Mouse (Mus musculus) embryonic facial prominence, embryonic 15.5 days (tissue): Measurements from ENCODE around the gene Shoc2. TPM values are rescaled to one million over a fixed set of nuclear protein-coding genes. Genes with fewer than 3 reads are reported as not detected.
A peak's percentile ranks its signal among the peaks of the same experiment; 100 is the strongest.
"Not testable (repeated sequence)": the region's sequence is repeated elsewhere in the genome, so short reads cannot be mapped to it uniquely, and the experiment has no call there.

ENCODE experiments used
- ATAC-seq: fragments of 200-750 bp; cut with Nextera tagmentation; 2 replicates; pipeline ENCODE4 v1.8.0; 2017; ENCODE audit warnings: low read depth, moderate TSS enrichment; ENCODE audit not compliant: insufficient number of reproducible peaks, low FRiP score, low TSS enrichment
- H3K27ac ChIP-seq: fragments of 300-500 bp; sonication (generic); replicated peaks from 2 replicates; pipeline ENCODE4 v1.5.1; 2015; ENCODE audit warnings: mild to moderate bottlenecking, inconsistent platforms
- H3K27me3 ChIP-seq: fragments of 300-500 bp; sonication (generic); 2 replicates; pipeline ENCODE4 v1.6.1; 2015; ENCODE audit warnings: inconsistent platforms
- H3K36me3 ChIP-seq: fragments of 300-500 bp; sonication (generic); 2 replicates; pipeline ENCODE4 v1.6.1; 2015; ENCODE audit warnings: mild to moderate bottlenecking, inconsistent platforms
- H3K4me1 ChIP-seq: fragments of 300-500 bp; sonication (generic); 2 replicates; pipeline ENCODE4 v1.6.1; 2015; ENCODE audit warnings: inconsistent platforms
- H3K4me2 ChIP-seq: fragments of 300-500 bp; sonication (generic); replicated peaks from 2 replicates; pipeline ENCODE4 v1.6.1; 2015; ENCODE audit warnings: mild to moderate bottlenecking, inconsistent platforms
- H3K4me3 ChIP-seq: fragments of 300-500 bp; sonication (generic); replicated peaks from 2 replicates; pipeline ENCODE4 v1.5.1; 2015; ENCODE audit warnings: mild to moderate bottlenecking, inconsistent platforms
- H3K9ac ChIP-seq: fragments of 300-500 bp; sonication (generic); 2 replicates; pipeline ENCODE4 v1.6.1; 2015; ENCODE audit warnings: inconsistent platforms
- H3K9me3 ChIP-seq: fragments of 300-500 bp; sonication (generic); replicated peaks from 2 replicates; pipeline ENCODE4 v1.6.1; 2016; ENCODE audit warnings: inconsistent platforms
- WGBS: fragments of 180-500 bp; shearing (Covaris S2); methylation state at CpG from one replicate; pipeline ENCODE4 v1.1.7; 2015; 5-methylcytosine and 5-hydroxymethylcytosine counted together
- polyA plus RNA-seq: library from polyadenylated mRNA; unstranded; fragments of >200 nt; fragmentation: Nextera tagmentation; extraction: Ambion mirVana; gene quantifications from 2 replicates; pipeline ENCODE4 v1.2.1, GENCODE M21; 2015

Shoc2 gene
- polyA plus RNA-seq, 1 experiment from 2014 or later = 48.0 TPM

DNA sequence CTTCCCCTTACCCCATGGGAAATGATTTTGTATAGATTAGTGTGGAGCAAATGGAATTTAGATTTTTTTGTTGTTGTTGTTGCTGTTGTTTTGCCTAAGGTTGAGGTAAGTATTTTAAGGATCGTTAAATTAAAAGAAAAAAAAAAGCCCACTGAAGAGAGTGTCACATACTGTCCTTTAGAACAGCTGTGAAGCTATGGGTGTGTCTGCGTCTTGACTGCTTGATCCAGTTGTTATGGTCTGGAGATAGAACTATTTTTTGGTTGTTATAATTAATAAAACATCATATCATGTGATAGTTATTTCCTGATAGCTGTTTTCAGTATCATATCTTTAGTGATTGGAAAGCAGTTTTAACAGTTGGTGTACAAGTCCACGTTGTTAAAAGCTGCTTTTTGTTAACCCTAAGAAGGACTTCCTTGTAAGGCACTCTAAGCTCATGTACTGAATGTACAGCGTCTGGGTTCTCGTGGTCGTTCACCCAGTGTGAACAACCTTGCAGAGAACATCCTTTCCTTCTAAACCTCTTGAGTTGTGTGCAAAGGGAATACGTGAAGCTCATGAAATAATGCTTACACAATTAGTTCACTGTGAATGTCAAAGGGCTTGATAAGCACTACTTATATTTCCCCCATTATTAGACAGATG, 39.1 kb upstream of the Shoc2 start:
- 44% methylated on average over 7 of the region's 7 CpGs for whole genome bisulfite sequencing
- Histone ChIP-seq H3K9me3 (no peaks in the 10 kb centered on the region), H3K27me3 (no peaks in the 10 kb centered on the region), H3K36me3 (peaks cover 8% of the 10 kb centered on the region), H3K4me1 (peaks cover 23% of the 10 kb centered on the region), H3K4me3 (peak overlapping the region; percentile 98), H3K27ac (no peak overlapping the region), H3K9ac (no peak overlapping the region), H3K4me2 (peak overlapping the region; percentile 79)
- ATAC-seq = no peak

DNA sequence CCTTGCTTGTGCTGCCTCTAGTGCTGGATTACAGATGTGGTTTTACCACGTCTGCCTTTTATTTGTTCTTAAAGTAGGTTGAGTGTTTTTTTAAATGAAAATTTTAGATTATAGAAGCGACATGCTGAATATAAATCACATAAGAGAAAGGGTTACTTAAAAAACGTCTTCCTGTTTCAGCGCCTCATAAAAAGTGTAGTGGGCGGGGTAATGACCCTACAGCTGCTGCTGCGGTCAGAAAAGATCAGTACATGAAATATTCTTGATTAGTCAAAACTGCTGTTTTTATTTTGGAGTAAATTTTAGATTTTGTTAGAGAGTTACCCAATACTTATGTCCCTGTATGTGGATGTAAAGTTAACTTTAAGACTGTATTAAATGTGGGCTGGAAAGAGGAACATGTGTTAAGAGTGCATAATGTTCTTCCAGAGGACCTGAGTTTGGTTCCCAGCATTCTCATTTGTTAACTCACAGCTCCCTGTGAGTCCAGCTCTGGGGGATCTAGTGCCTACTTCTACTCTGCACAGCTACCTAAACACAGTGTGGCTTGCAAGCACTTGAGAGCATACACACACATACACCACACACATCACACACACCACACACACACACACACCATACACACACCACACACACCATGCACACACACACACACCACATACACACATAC, 37.9 kb upstream of the Shoc2 start:
- H3K4me3 ChIP-seq = peak overlapping the region; percentile 98; the same call in 1 of the 2 replicates
- H3K9ac ChIP-seq = no peak overlapping the region
- H3K36me3 ChIP-seq = peaks cover 11% of the 10 kb centered on the region
- no peaks in the 10 kb centered on the region for H3K27me3 ChIP-seq
- no peak for ATAC-seq
- no peak overlapping the region for H3K27ac ChIP-seq
- H3K9me3 ChIP-seq = no peaks in the 10 kb centered on the region
- H3K4me2 ChIP-seq = peak overlapping the region; percentile 79
- WGBS = 39% methylated on average over 6 of the region's 6 CpGs
- H3K4me1 ChIP-seq = peaks cover 16% of the 10 kb centered on the region

DNA sequence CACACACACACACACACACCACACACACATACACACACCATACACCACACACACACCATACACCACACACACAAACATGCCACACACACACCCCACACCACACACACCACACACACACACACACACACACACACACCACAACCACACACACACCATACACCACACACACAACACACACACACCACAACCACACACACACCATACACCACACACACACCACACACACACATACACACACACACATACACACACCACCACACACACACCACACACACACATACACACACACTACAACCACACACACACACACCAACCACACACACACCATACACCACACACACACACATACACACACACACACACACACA, 37.4 kb upstream of the Shoc2 start:
- H3K9me3 ChIP-seq, H3K27me3 ChIP-seq, H3K9ac ChIP-seq, H3K27ac ChIP-seq, H3K4me2 ChIP-seq, ATAC-seq, H3K4me3 ChIP-seq: not testable (repeated sequence)
- Histone ChIP-seq H3K4me1 (peaks cover 16% of the 10 kb centered on the region), H3K36me3 (peaks cover 15% of the 10 kb centered on the region)

GRCm38 (mm10) chr19:53914950-53915349, 29.2 kb upstream of the Shoc2 start:
- no peaks in the 10 kb centered on the region for H3K9me3 ChIP-seq
- H3K4me1 ChIP-seq = no peaks in the 10 kb centered on the region
- H3K4me2 ChIP-seq = no peak overlapping the region
- no peaks in the 10 kb centered on the region for H3K27me3 ChIP-seq
- no peak overlapping the region for H3K9ac ChIP-seq
- WGBS = 91% methylated on average over 4 of the region's 4 CpGs
- H3K36me3 ChIP-seq = peaks cover 78% of the 10 kb centered on the region
- ATAC-seq = no peak
- H3K27ac ChIP-seq = no peak overlapping the region
- H3K4me3 ChIP-seq = no peak overlapping the region

- no peak overlapping the region for H3K27ac ChIP-seq
- ATAC-seq = no peak
- no peaks in the 10 kb centered on the region for H3K9me3 ChIP-seq
- H3K27me3 ChIP-seq = no peaks in the 10 kb centered on the region
- 91% methylated on average over 10 of the region's 10 CpGs for WGBS
- H3K4me2 ChIP-seq = no peak overlapping the region
- no peaks in the 10 kb centered on the region for H3K4me1 ChIP-seq
- H3K36me3 ChIP-seq = peaks cover 75% of the 10 kb centered on the region
- no peak overlapping the region for H3K9ac ChIP-seq
- no peak overlapping the region for H3K4me3 ChIP-seq
These were observed 24.6 kb upstream of the Shoc2 start for GRCm38 (mm10) chr19:53919541-53919940.

DNA sequence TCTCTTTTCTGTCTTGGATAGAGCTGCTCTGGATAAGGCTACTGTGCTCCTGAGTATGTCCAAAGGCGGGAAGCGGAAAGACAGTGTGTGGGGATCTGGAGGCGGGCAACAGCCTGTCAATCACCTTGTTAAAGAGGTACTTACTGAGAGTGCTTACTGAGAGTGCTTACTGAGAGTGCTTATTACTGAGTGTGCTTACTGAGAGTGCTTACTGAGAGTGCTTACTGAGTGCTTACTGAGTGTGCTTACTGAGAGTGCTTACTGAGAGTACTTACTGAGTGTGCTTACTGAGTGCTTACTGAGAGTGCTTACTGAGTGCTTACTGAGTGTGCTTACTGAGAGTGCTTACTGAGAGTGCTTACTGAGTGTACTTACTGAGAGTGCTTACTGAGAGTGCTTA, 22.1 kb upstream of the Shoc2 start:
- H3K4me3 ChIP-seq, H3K4me2 ChIP-seq, H3K27me3 ChIP-seq, H3K9ac ChIP-seq, H3K9me3 ChIP-seq, ATAC-seq, H3K4me1 ChIP-seq, H3K27ac ChIP-seq: not testable (repeated sequence)
- peaks cover 67% of the 10 kb centered on the region for H3K36me3 ChIP-seq
- WGBS = 89% methylated on average over 3 of the region's 3 CpGs

GRCm38 (mm10) chr19:53925338-53925751, 18.8 kb upstream of the Shoc2 start:
- Histone ChIP-seq H3K36me3 (peaks cover 57% of the 10 kb centered on the region), H3K4me2 (no peak overlapping the region), H3K4me1 (no peaks in the 10 kb centered on the region), H3K9ac (no peak overlapping the region), H3K27me3 (no peaks in the 10 kb centered on the region), H3K9me3 (no peaks in the 10 kb centered on the region), H3K27ac (no peak overlapping the region), H3K4me3 (no peak overlapping the region)
- WGBS = 87% methylated on average over 2 of the region's 2 CpGs
- no peak for ATAC-seq

- Histone ChIP-seq H3K4me2 (no peak overlapping the region), H3K27me3 (no peaks in the 10 kb centered on the region), H3K4me1 (no peaks in the 10 kb centered on the region), H3K36me3 (peaks cover 53% of the 10 kb centered on the region), H3K9me3 (no peaks in the 10 kb centered on the region), H3K9ac (no peak overlapping the region), H3K27ac (no peak overlapping the region), H3K4me3 (no peak overlapping the region)
- 83% methylated on average over 1 of the region's 1 CpGs for WGBS
- no peak for ATAC-seq
These were observed 17.4 kb upstream of the Shoc2 start for GRCm38 (mm10) chr19:53926705-53927104.

GRCm38 (mm10) chr19:53929218-53929617, 14.9 kb upstream of the Shoc2 start:
- ATAC-seq = no peak
- Histone ChIP-seq H3K4me1 (no peaks in the 10 kb centered on the region), H3K27ac (no peak overlapping the region), H3K9me3 (no peaks in the 10 kb centered on the region), H3K27me3 (no peaks in the 10 kb centered on the region), H3K9ac (no peak overlapping the region), H3K4me2 (no peak overlapping the region), H3K4me3 (no peak overlapping the region), H3K36me3 (peaks cover 45% of the 10 kb centered on the region)
- 93% methylated on average over 3 of the region's 3 CpGs for WGBS

GRCm38 (mm10) chr19:53933050-53933449, 11.1 kb upstream of the Shoc2 start:
- Histone ChIP-seq H3K27ac (no peak overlapping the region), H3K4me1 (no peaks in the 10 kb centered on the region), H3K36me3 (peaks cover 34% of the 10 kb centered on the region), H3K4me3 (no peak overlapping the region), H3K27me3 (no peaks in the 10 kb centered on the region), H3K9ac (no peak overlapping the region), H3K9me3 (no peaks in the 10 kb centered on the region), H3K4me2 (no peak overlapping the region)
- no peak for ATAC-seq

DNA sequence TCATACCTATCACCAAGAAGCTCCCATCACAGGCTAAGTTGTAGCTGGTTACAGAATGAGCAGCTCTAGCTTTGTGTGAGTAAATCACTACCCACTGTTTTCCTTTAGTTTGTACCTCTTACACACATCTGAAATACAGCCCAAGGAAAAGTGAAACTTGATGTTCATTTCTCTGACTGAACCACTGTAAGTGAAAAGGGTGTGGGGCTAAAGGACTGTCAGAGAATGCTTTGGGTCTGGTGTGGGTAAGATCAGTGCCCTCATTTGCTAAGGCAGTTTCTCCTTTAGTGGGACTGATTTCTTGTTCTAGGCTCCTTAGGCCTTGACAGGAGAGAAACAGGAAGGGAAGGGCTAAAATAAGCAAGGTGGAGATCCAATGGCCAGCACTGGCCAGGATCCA, 10.1 kb upstream of the Shoc2 start:
- H3K9ac ChIP-seq = no peak overlapping the region
- no peaks in the 10 kb centered on the region for H3K27me3 ChIP-seq
- H3K36me3 ChIP-seq = peaks cover 31% of the 10 kb centered on the region
- H3K4me2 ChIP-seq = no peak overlapping the region
- no peak overlapping the region for H3K4me3 ChIP-seq
- no peak for ATAC-seq
- no peak overlapping the region for H3K27ac ChIP-seq
- no peaks in the 10 kb centered on the region for H3K9me3 ChIP-seq
- H3K4me1 ChIP-seq = no peaks in the 10 kb centered on the region

- Histone ChIP-seq H3K4me3 (no peak overlapping the region), H3K4me2 (no peak overlapping the region), H3K4me1 (peaks cover 8% of the 10 kb centered on the region), H3K27ac (no peak overlapping the region), H3K36me3 (peaks cover 10% of the 10 kb centered on the region; the same call in 1 of the 2 replicates), H3K9ac (no peak overlapping the region), H3K9me3 (no peaks in the 10 kb centered on the region), H3K27me3 (no peaks in the 10 kb centered on the region)
- 78% methylated on average over 4 of the region's 4 CpGs for WGBS
- ATAC-seq = no peak
These were observed 4.6 kb upstream of the Shoc2 start for GRCm38 (mm10) chr19:53939467-53939866.
